Mouse (Mus musculus): ENCODE data around the gene Rpsa. TPM values are rescaled to one million over a fixed set of nuclear protein-coding genes. Genes with fewer than 3 reads are reported as not detected.
A peak's percentile ranks its signal among the peaks of the same experiment; 100 is the strongest.

Rpsa gene
- polyA plus RNA-seq, 1 experiment from 2014 or later = 856 TPM

DNA sequence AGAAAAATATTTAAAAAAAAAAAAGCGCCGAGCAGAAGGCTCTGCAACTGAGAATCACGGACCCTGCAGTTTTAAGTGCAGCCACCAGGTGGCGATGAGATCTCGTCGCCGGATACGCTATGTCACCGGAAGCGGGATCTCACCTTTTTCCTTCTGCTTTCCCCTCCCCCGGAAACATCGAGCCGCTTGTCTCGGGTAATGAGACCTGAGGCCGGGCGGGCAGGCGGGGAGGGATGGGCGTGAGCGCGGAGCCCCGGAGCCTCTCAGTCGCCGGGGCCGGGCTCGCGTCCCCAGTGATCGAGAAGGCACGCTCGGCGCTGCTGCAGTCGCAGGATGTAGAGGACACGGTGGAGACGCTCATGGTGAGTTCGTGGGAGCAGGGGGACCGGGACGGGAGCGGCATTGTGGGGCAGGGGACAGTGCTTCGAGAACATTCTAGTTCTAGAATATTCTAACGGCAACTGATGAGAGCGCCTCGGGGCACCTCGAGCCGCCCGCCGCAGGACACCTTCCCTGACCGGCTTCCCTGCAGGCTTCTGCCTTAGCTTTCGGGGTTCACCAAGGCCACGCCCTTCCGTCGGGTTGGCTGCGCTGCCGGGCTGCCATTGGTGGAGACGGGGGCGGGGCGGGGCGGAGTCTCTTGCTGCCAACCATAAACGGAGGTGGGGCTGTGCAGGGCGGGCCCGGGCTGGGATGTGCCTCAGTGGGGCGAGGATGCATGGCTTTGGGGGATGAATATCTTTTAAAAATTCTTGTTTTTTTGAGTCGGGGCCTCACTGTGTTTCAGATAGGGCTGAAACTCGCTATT is 17.1 kb upstream of the Rpsa start, which contains the start of gene Slc25a38:
TSS of gene Slc25a38 (plus strand) at position 164 of the 808 bp plus-strand sequence.
- peak; percentile 98 for ATAC-seq (replicated peaks; ENCODE audit: extremely low read depth, insufficient read depth, low FRiP score)
- Histone ChIP-seq H3K4me2 (ENCODE audit: low read depth, low read length) (peak within 1 kb of the TSS; percentile 89), H3K27me3 (ENCODE audit: control insufficient read depth, insufficient read depth, low read length) (no peaks in the 10 kb centered on the region), H3K36me3 (ENCODE audit: control insufficient read depth, insufficient read depth) (no peaks in the 10 kb centered on the region), H3K9me3 (replicated peaks; ENCODE audit: control insufficient read depth, low read length) (no peaks in the 10 kb centered on the region), H3K9ac (ENCODE audit: low read length) (peak within 1 kb of the TSS; percentile 95), H3K4me3 (ENCODE audit: low read length) (peak within 1 kb of the TSS; percentile 97), H3K4me1 (ENCODE audit: control insufficient read depth, insufficient read depth, low read length) (peaks cover 8% of the 10 kb centered on the region), H3K27ac (ENCODE audit: low read length) (peak within 1 kb of the TSS; percentile 99)
- WGBS = 1% methylated on average over 62 of the region's 62 CpGs

GRCm38 (mm10) chr9:120111156-120111945 is 16.1 kb upstream of the Rpsa start:
- H3K4me1 ChIP-seq (ENCODE audit: control insufficient read depth, insufficient read depth, low read length) = peaks cover 12% of the 10 kb centered on the region
- H3K27me3 ChIP-seq (ENCODE audit: control insufficient read depth, insufficient read depth, low read length) = no peaks in the 10 kb centered on the region
- ATAC-seq (replicated peaks; ENCODE audit: extremely low read depth, insufficient read depth, low FRiP score) = no peak
- H3K36me3 ChIP-seq (ENCODE audit: control insufficient read depth, insufficient read depth) = no peaks in the 10 kb centered on the region
- peak overlapping the region; percentile 89 for H3K4me2 ChIP-seq (ENCODE audit: low read depth, low read length)
- peak overlapping the region; percentile 99 for H3K27ac ChIP-seq (ENCODE audit: low read length)
- H3K9ac ChIP-seq (ENCODE audit: low read length) = peak overlapping the region; percentile 62
- no peaks in the 10 kb centered on the region for H3K9me3 ChIP-seq (replicated peaks; ENCODE audit: control insufficient read depth, low read length)
- H3K4me3 ChIP-seq (ENCODE audit: low read length) = peak overlapping the region; percentile 97
- WGBS = 74% methylated on average over 15 of the region's 15 CpGs

DNA sequence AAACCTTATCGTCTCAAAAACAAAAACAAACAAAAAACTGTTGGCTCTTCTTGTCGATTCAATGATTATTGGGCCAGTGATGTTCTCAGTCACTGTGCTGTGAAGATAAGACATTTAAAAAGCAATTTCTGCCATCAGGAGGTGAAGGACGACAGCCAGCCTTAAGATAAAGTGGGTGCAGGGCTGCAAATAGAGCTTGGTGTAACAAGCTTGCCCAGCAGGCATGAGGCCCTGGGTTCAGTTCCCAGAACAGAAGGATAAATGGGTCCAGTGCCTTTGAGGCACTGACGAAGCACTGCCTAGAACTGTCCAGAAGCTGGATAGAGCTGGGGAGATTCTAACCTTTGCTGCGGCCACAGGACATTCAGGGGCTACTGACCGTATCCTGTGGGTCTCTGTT is 15.0 kb upstream of the Rpsa start:
- WGBS = 81% methylated on average over 6 of the region's 6 CpGs
- H3K4me2 ChIP-seq (ENCODE audit: low read depth, low read length) = no peak overlapping the region

GRCm38 (mm10) chr9:120113456-120113855 is 14.0 kb upstream of the Rpsa start:
- ATAC-seq (replicated peaks; ENCODE audit: extremely low read depth, insufficient read depth, low FRiP score) = no peak
- no peak overlapping the region for H3K27ac ChIP-seq (ENCODE audit: low read length)
- H3K9me3 ChIP-seq (replicated peaks; ENCODE audit: control insufficient read depth, low read length) = no peaks in the 10 kb centered on the region
- 90% methylated on average over 6 of the region's 7 CpGs for WGBS
- H3K4me1 ChIP-seq (ENCODE audit: control insufficient read depth, insufficient read depth, low read length) = peaks cover 12% of the 10 kb centered on the region
- peaks cover 11% of the 10 kb centered on the region for H3K36me3 ChIP-seq (ENCODE audit: control insufficient read depth, insufficient read depth)
- H3K4me2 ChIP-seq (ENCODE audit: low read depth, low read length) = no peak overlapping the region
- no peak overlapping the region for H3K4me3 ChIP-seq (ENCODE audit: low read length)
- no peaks in the 10 kb centered on the region for H3K27me3 ChIP-seq (ENCODE audit: control insufficient read depth, insufficient read depth, low read length)
- H3K9ac ChIP-seq (ENCODE audit: low read length) = no peak overlapping the region

More for the DNA sequence above, 15.0 kb upstream of the Rpsa start:
- H3K27me3 ChIP-seq (ENCODE audit: control insufficient read depth, insufficient read depth, low read length) = no peaks in the 10 kb centered on the region
- H3K4me1 ChIP-seq (ENCODE audit: control insufficient read depth, insufficient read depth, low read length) = peaks cover 12% of the 10 kb centered on the region
- H3K9me3 ChIP-seq (replicated peaks; ENCODE audit: control insufficient read depth, low read length) = no peaks in the 10 kb centered on the region
- peaks cover 7% of the 10 kb centered on the region for H3K36me3 ChIP-seq (ENCODE audit: control insufficient read depth, insufficient read depth)
- H3K9ac ChIP-seq (ENCODE audit: low read length) = no peak overlapping the region
- ATAC-seq (replicated peaks; ENCODE audit: extremely low read depth, insufficient read depth, low FRiP score) = no peak
- H3K4me3 ChIP-seq (ENCODE audit: low read length) = no peak overlapping the region
- H3K27ac ChIP-seq (ENCODE audit: low read length) = no peak overlapping the region

GRCm38 (mm10) chr9:120114051-120114788 is 13.3 kb upstream of the Rpsa start:
- ATAC-seq (replicated peaks; ENCODE audit: extremely low read depth, insufficient read depth, low FRiP score) = no peak
- WGBS = 79% methylated on average over 17 of the region's 17 CpGs
- Histone ChIP-seq H3K4me3 (ENCODE audit: low read length) (no peak overlapping the region), H3K4me1 (ENCODE audit: control insufficient read depth, insufficient read depth, low read length) (peaks cover 12% of the 10 kb centered on the region), H3K27ac (ENCODE audit: low read length) (no peak overlapping the region), H3K27me3 (ENCODE audit: control insufficient read depth, insufficient read depth, low read length) (no peaks in the 10 kb centered on the region), H3K36me3 (ENCODE audit: control insufficient read depth, insufficient read depth) (peaks cover 11% of the 10 kb centered on the region), H3K9ac (ENCODE audit: low read length) (no peak overlapping the region), H3K4me2 (ENCODE audit: low read depth, low read length) (no peak overlapping the region), H3K9me3 (replicated peaks; ENCODE audit: control insufficient read depth, low read length) (no peaks in the 10 kb centered on the region)

GRCm38 (mm10) chr9:120114789-120115151 is 12.7 kb upstream of the Rpsa start:
- Histone ChIP-seq H3K27ac (ENCODE audit: low read length) (no peak overlapping the region), H3K4me1 (ENCODE audit: control insufficient read depth, insufficient read depth, low read length) (peaks cover 12% of the 10 kb centered on the region), H3K9me3 (replicated peaks; ENCODE audit: control insufficient read depth, low read length) (no peaks in the 10 kb centered on the region), H3K4me2 (ENCODE audit: low read depth, low read length) (no peak overlapping the region), H3K27me3 (ENCODE audit: control insufficient read depth, insufficient read depth, low read length) (no peaks in the 10 kb centered on the region), H3K4me3 (ENCODE audit: low read length) (no peak overlapping the region), H3K36me3 (ENCODE audit: control insufficient read depth, insufficient read depth) (peaks cover 11% of the 10 kb centered on the region), H3K9ac (ENCODE audit: low read length) (no peak overlapping the region)
- no peak for ATAC-seq (replicated peaks; ENCODE audit: extremely low read depth, insufficient read depth, low FRiP score)
- WGBS = 89% methylated on average over 2 of the region's 2 CpGs

- WGBS = 47% methylated on average over 5 of the region's 5 CpGs
- Histone ChIP-seq H3K9ac (ENCODE audit: low read length) (peak overlapping the region; percentile 46; the same call in 1 of the 2 replicates), H3K4me1 (ENCODE audit: control insufficient read depth, insufficient read depth, low read length) (peaks cover 12% of the 10 kb centered on the region), H3K4me3 (ENCODE audit: low read length) (no peak overlapping the region), H3K9me3 (replicated peaks; ENCODE audit: control insufficient read depth, low read length) (no peaks in the 10 kb centered on the region), H3K4me2 (ENCODE audit: low read depth, low read length) (no peak overlapping the region), H3K27ac (ENCODE audit: low read length) (no peak overlapping the region), H3K36me3 (ENCODE audit: control insufficient read depth, insufficient read depth) (peaks cover 13% of the 10 kb centered on the region), H3K27me3 (ENCODE audit: control insufficient read depth, insufficient read depth, low read length) (no peaks in the 10 kb centered on the region)
- ATAC-seq (replicated peaks; ENCODE audit: extremely low read depth, insufficient read depth, low FRiP score) = no peak
Observed at GRCm38 (mm10) chr9:120115580-120115979, 11.9 kb upstream of the Rpsa start.

GRCm38 (mm10) chr9:120116184-120116624 is 11.3 kb upstream of the Rpsa start:
- 71% methylated on average over 8 of the region's 8 CpGs for WGBS
- H3K36me3 ChIP-seq (ENCODE audit: control insufficient read depth, insufficient read depth) = peaks cover 20% of the 10 kb centered on the region

More at GRCm38 (mm10) chr9:120116184-120116624, 11.3 kb upstream of the Rpsa start:
- ATAC-seq (replicated peaks; ENCODE audit: extremely low read depth, insufficient read depth, low FRiP score) = no peak
- H3K4me1 ChIP-seq (ENCODE audit: control insufficient read depth, insufficient read depth, low read length) = peaks cover 9% of the 10 kb centered on the region
- no peaks in the 10 kb centered on the region for H3K9me3 ChIP-seq (replicated peaks; ENCODE audit: control insufficient read depth, low read length)
- H3K27ac ChIP-seq (ENCODE audit: low read length) = no peak overlapping the region
- H3K9ac ChIP-seq (ENCODE audit: low read length) = no peak overlapping the region
- no peak overlapping the region for H3K4me2 ChIP-seq (ENCODE audit: low read depth, low read length)
- H3K4me3 ChIP-seq (ENCODE audit: low read length) = no peak overlapping the region
- H3K27me3 ChIP-seq (ENCODE audit: control insufficient read depth, insufficient read depth, low read length) = no peaks in the 10 kb centered on the region
